Comparison of ENCODE assay signal across 8 mouse cellular contexts in genomic region chr10:81378553-81379182, GRCm38 (mm10). TPM values are rescaled to one million over a fixed set of nuclear protein-coding genes. Genes with fewer than 3 reads are reported as not detected.
DNase-seq lines count a peak whose midpoint lies in the region; ATAC-seq lines count a peak whose summit lies in the region.

No protein-coding gene starts in this region.

- under 1% methylated on average over 46 of the region's 46 CpGs for WGBS in intestine, embryonic 14.5 days

- DNase-seq in adrenal gland, adult (ENCODE audit: inconsistent age in 2 of 2, low spot score in 1 of 2) = peak; percentile 100
- DNase-seq in embryo, embryonic 11 days = peak; percentile 100
- peak; percentile 100 for DNase-seq in gastrocnemius, postnatal 25 days
- DNase-seq in intestine, embryonic 14.5 days (ENCODE audit: low spot score) = peak; percentile 100
- DNase-seq in left cerebral cortex, postnatal 14 days (ENCODE audit: low spot score in 2 of 2) = peak; percentile 100
- DNase-seq in mesoderm, embryonic 11.5 days (ENCODE audit: low read depth, low spot score) = peak; percentile 100
- DNase-seq in right cerebral cortex, postnatal 36 days (ENCODE audit: low spot score in 2 of 2) = peak; percentile 100
- peak; percentile 100 for DNase-seq in yolk sac, embryonic 10.5 days (ENCODE audit: low spot score)

- intact Hi-C loops in left cerebral cortex, postnatal 14 days (cut with DNase I) = no loop called here

- H3K4me3 ChIP-seq in intestine, embryonic 14.5 days (ENCODE audit: low read depth, low read length) = peak overlapping the region; percentile 71

- peaks cover 19% of the 10 kb centered on the region for H3K36me3 ChIP-seq in intestine, embryonic 14.5 days (ENCODE audit: control insufficient read depth, insufficient read depth, low read length)

- H3K4me1 ChIP-seq in intestine, embryonic 14.5 days (replicated peaks; ENCODE audit: control insufficient read depth, insufficient read depth, low read length) = peaks cover 15% of the 10 kb centered on the region

- H3K9ac ChIP-seq in intestine, embryonic 14.5 days (ENCODE audit: low read length) = peak overlapping the region; percentile 85

- peak overlapping the region; percentile 81 for H3K27ac ChIP-seq in intestine, embryonic 14.5 days (ENCODE audit: low read depth)

- H3K9me3 ChIP-seq in intestine, embryonic 14.5 days (ENCODE audit: control insufficient read depth, low read length) = no peaks in the 10 kb centered on the region

- H3K27me3 ChIP-seq in intestine, embryonic 14.5 days (replicated peaks; ENCODE audit: control insufficient read depth, insufficient read depth, low read length) = no peaks in the 10 kb centered on the region

- H3K4me2 ChIP-seq in intestine, embryonic 14.5 days (ENCODE audit: low read length) = peak overlapping the region; percentile 58

- ATAC-seq in intestine, embryonic 14.5 days (replicated peaks; ENCODE audit: low FRiP score, low TSS enrichment, low read depth) = peak; percentile 92

RNA-seq across cellular contexts. Expression of gene Fzr1, which starts 0.4 kb away (rescaled TPM):
- 10 to 100 TPM; 13.5 to 14.0 TPM for total RNA-seq in gastrocnemius, postnatal 25 days (2021)
- polyA plus RNA-seq in intestine, embryonic 14.5 days (2014; fragmentation: Nextera tagmentation; extraction: Ambion mirVana) = 93.3 and 93.9 TPM in 2 replicates
- total RNA-seq in left cerebral cortex, postnatal 14 days (2021) = 10 to 100 TPM; 74.8 to 80.3 TPM

RNA-seq across cellular contexts. Expression of gene Dohh, which starts 5.6 kb away (rescaled TPM):
- total RNA-seq in gastrocnemius, postnatal 25 days (2021) = 10 to 100 TPM; 41.1 to 41.2 TPM
- 70.7 and 70.8 TPM in 2 replicates for polyA plus RNA-seq in intestine, embryonic 14.5 days (2014; fragmentation: Nextera tagmentation; extraction: Ambion mirVana)
- total RNA-seq in left cerebral cortex, postnatal 14 days (2021) = 10 to 100 TPM; 82.4 to 88.6 TPM

RNA-seq across cellular contexts. Expression of gene Gm48551, which starts 5.6 kb away (rescaled TPM):
- total RNA-seq in gastrocnemius, postnatal 25 days (2021) = 1 to 10 TPM in 1 of 2 experiments, under 1 TPM in 1; 0.78 to 1.0 TPM
- 2.4 and 4.2 TPM in 2 replicates for polyA plus RNA-seq in intestine, embryonic 14.5 days (2014; fragmentation: Nextera tagmentation; extraction: Ambion mirVana)
- 1 to 10 TPM; 2.4 to 3.2 TPM for total RNA-seq in left cerebral cortex, postnatal 14 days (2021)

RNA-seq across cellular contexts. Expression of gene Gm48552, which starts 10.1 kb away (rescaled TPM):
- total RNA-seq in gastrocnemius, postnatal 25 days (2021) = under 1 TPM in 1 of 2 experiments, not detected in 1; 0.59 TPM
- polyA plus RNA-seq in intestine, embryonic 14.5 days (2014; fragmentation: Nextera tagmentation; extraction: Ambion mirVana) = 0.37 and 0.44 TPM in 2 replicates
- total RNA-seq in left cerebral cortex, postnatal 14 days (2021) = 1 to 10 TPM; 2.8 to 4.7 TPM

RNA-seq across cellular contexts. Expression of gene 4930404N11Rik, which starts 13.1 kb away (rescaled TPM):
- under 1 TPM; 0.48 to 0.49 TPM for total RNA-seq in gastrocnemius, postnatal 25 days (2021)
- polyA plus RNA-seq in intestine, embryonic 14.5 days (2014; fragmentation: Nextera tagmentation; extraction: Ambion mirVana) = 0.58 and 0.59 TPM in 2 replicates
- 1 to 10 TPM in 1 of 2 experiments, under 1 TPM in 1; 0.93 to 1.3 TPM for total RNA-seq in left cerebral cortex, postnatal 14 days (2021)

Comparison
In these comparisons a context has a peak if more than half of its experiments do, and no peak if none do; other contexts are left out.
1. Peak in every context shown above with its lines: DNase-seq, ATAC-seq, H3K4me3 ChIP-seq and H3K27ac ChIP-seq.
2. RNA of gene Fzr1, which starts 0.4 kb away (total RNA-seq): 74.8 to 80.3 TPM in left cerebral cortex, postnatal 14 days; 13.5 to 14.0 TPM in gastrocnemius, postnatal 25 days; every median in the first group is over 4 times any median in the second.